Mouse (Mus musculus): ENCODE data around the gene Tcaf3. TPM values are rescaled to one million over a fixed set of nuclear protein-coding genes. Genes with fewer than 3 reads are reported as not detected.

Gene Tcaf3
- total and polyA plus RNA-seq, 2 experiments from 2014 or later, result not detected

- WGBS, result 96% methylated on average over 2 of the region's 2 CpGs
- H3K9me3 ChIP-seq (ENCODE audit: low read length), result no peaks in the 10 kb centered on the region
- no peak for ATAC-seq (ENCODE audit: low FRiP score)
- H3K27me3 ChIP-seq (ENCODE audit: insufficient read depth, low read length), result no peaks in the 10 kb centered on the region
- no peak overlapping the region for H3K27ac ChIP-seq (ENCODE audit: low read depth, low read length)
- H3K4me3 ChIP-seq (ENCODE audit: low read depth, low read length), result no peak overlapping the region
- TF ChIP-seq CTCF (IDR thresholded peaks at IDR 0.05), result no peak
- H3K9ac ChIP-seq (replicated peaks; ENCODE audit: low read length, poor library complexity, severe bottlenecking), result no peak overlapping the region
- no peak overlapping the region for H3K4me2 ChIP-seq (ENCODE audit: low read depth, low read length, poor library complexity, severe bottlenecking)
- DNase-seq (ENCODE audit: low spot score), result no peak
- no peaks in the 10 kb centered on the region for H3K36me3 ChIP-seq (ENCODE audit: insufficient read depth, low read length)
- no peaks in the 10 kb centered on the region for H3K4me1 ChIP-seq (ENCODE audit: insufficient read depth, low read length)
Measured at GRCm38 (mm10) chr6:42577433-42577832, 20.1 kb downstream of the Tcaf3 start.

DNA sequence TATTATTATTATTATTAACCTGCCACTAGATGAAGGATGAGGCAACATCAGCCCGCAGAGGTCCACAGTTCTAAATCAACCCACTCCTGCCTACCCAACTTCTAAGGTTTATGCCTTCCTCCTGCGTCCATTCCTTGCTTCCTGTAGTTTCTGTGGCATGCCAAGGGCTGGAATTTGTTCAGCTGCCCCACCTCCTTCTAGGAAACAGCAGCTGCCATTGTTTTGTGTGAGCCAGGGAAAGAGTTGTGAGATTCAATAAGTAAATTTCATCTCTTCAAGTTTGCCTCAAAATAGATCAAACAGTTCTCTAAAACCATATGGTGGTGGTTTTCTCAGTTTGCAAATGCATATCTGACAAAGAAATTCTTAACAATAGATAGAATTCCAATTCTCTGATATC is 29.3 kb downstream of the Tcaf3 start:
- Histone ChIP-seq H3K27ac (ENCODE audit: low read depth, low read length) (no peak overlapping the region), H3K36me3 (ENCODE audit: insufficient read depth, low read length) (no peaks in the 10 kb centered on the region), H3K4me1 (ENCODE audit: insufficient read depth, low read length) (no peaks in the 10 kb centered on the region), H3K9ac (replicated peaks; ENCODE audit: low read length, poor library complexity, severe bottlenecking) (no peak overlapping the region), H3K4me3 (ENCODE audit: low read depth, low read length) (no peak overlapping the region), H3K9me3 (ENCODE audit: low read length) (no peaks in the 10 kb centered on the region), H3K4me2 (ENCODE audit: low read depth, low read length, poor library complexity, severe bottlenecking) (no peak overlapping the region), H3K27me3 (ENCODE audit: insufficient read depth, low read length) (no peaks in the 10 kb centered on the region)
- no peak for TF ChIP-seq CTCF (IDR thresholded peaks at IDR 0.05)
- WGBS, result 73% methylated on average over 2 of the region's 2 CpGs
- ATAC-seq (ENCODE audit: low FRiP score) (no peak), DNase-seq (ENCODE audit: low spot score) (no peak)

GRCm38 (mm10) chr6:42566076-42566598 is 31.4 kb downstream of the Tcaf3 start:
- no peak for ATAC-seq (ENCODE audit: low FRiP score)

GRCm38 (mm10) chr6:42562280-42562679 is 35.2 kb downstream of the Tcaf3 start:
- Histone ChIP-seq H3K27ac (ENCODE audit: low read depth, low read length) (no peak overlapping the region), H3K4me2 (ENCODE audit: low read depth, low read length, poor library complexity, severe bottlenecking) (no peak overlapping the region), H3K27me3 (ENCODE audit: insufficient read depth, low read length) (no peaks in the 10 kb centered on the region), H3K36me3 (ENCODE audit: insufficient read depth, low read length) (no peaks in the 10 kb centered on the region), H3K4me3 (ENCODE audit: low read depth, low read length) (no peak overlapping the region), H3K9me3 (ENCODE audit: low read length) (no peaks in the 10 kb centered on the region), H3K4me1 (ENCODE audit: insufficient read depth, low read length) (no peaks in the 10 kb centered on the region), H3K9ac (replicated peaks; ENCODE audit: low read length, poor library complexity, severe bottlenecking) (no peak overlapping the region)
- DNase-seq (ENCODE audit: low spot score), result no peak
- no peak for ATAC-seq (ENCODE audit: low FRiP score)
- no peak for TF ChIP-seq CTCF (IDR thresholded peaks at IDR 0.05)
- WGBS, result 58% methylated on average over 2 of the region's 2 CpGs

More at GRCm38 (mm10) chr6:42566076-42566598, 31.4 kb downstream of the Tcaf3 start:
- 94% methylated on average over 2 of the region's 2 CpGs for WGBS
- no peak for TF ChIP-seq CTCF (IDR thresholded peaks at IDR 0.05)
- H3K4me3 ChIP-seq (ENCODE audit: low read depth, low read length), result no peak overlapping the region
- H3K4me2 ChIP-seq (ENCODE audit: low read depth, low read length, poor library complexity, severe bottlenecking), result no peak overlapping the region
- no peaks in the 10 kb centered on the region for H3K9me3 ChIP-seq (ENCODE audit: low read length)
- no peak for DNase-seq (ENCODE audit: low spot score)
- no peak overlapping the region for H3K9ac ChIP-seq (replicated peaks; ENCODE audit: low read length, poor library complexity, severe bottlenecking)
- no peaks in the 10 kb centered on the region for H3K27me3 ChIP-seq (ENCODE audit: insufficient read depth, low read length)
- H3K36me3 ChIP-seq (ENCODE audit: insufficient read depth, low read length), result no peaks in the 10 kb centered on the region
- H3K4me1 ChIP-seq (ENCODE audit: insufficient read depth, low read length), result no peaks in the 10 kb centered on the region
- H3K27ac ChIP-seq (ENCODE audit: low read depth, low read length), result no peak overlapping the region

- Histone ChIP-seq H3K27me3 (ENCODE audit: insufficient read depth, low read length) (no peaks in the 10 kb centered on the region), H3K9ac (replicated peaks; ENCODE audit: low read length, poor library complexity, severe bottlenecking) (no peak overlapping the region), H3K4me2 (ENCODE audit: low read depth, low read length, poor library complexity, severe bottlenecking) (no peak overlapping the region), H3K9me3 (ENCODE audit: low read length) (no peaks in the 10 kb centered on the region), H3K27ac (ENCODE audit: low read depth, low read length) (no peak overlapping the region), H3K36me3 (ENCODE audit: insufficient read depth, low read length) (no peaks in the 10 kb centered on the region), H3K4me1 (ENCODE audit: insufficient read depth, low read length) (no peaks in the 10 kb centered on the region), H3K4me3 (ENCODE audit: low read depth, low read length) (no peak overlapping the region)
- no peak for ATAC-seq (ENCODE audit: low FRiP score)
- DNase-seq (ENCODE audit: low spot score), result no peak
- WGBS, result 78% methylated on average over 5 of the region's 5 CpGs
- TF ChIP-seq CTCF (IDR thresholded peaks at IDR 0.05), result no peak
Measured at GRCm38 (mm10) chr6:42560885-42561284, 36.6 kb downstream of the Tcaf3 start.

DNA sequence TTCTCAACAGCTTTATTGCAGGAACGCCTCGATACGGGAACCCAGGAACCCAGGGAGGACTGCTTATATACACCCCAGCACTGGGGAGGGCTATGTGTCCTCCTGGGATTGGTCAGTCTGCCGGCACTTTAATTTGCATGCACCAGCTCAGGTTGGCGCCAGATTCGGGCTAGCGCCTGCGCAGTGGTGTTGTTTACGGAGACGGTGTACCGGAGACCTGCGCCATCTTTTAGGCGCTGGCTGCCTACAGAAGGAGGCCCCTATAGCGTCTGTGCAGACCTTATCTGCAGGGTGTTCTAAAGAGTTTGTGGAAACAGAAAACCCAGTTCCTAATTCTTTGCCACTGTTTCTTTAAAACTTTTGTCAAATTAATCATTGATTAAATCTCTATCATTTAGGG is 38.9 kb downstream of the Tcaf3 start:
- no peak overlapping the region for H3K9ac ChIP-seq (replicated peaks; ENCODE audit: low read length, poor library complexity, severe bottlenecking)
- no peak for DNase-seq (ENCODE audit: low spot score)
- no peak overlapping the region for H3K27ac ChIP-seq (ENCODE audit: low read depth, low read length)
- H3K36me3 ChIP-seq (ENCODE audit: insufficient read depth, low read length), result no peaks in the 10 kb centered on the region
- no peak overlapping the region for H3K4me2 ChIP-seq (ENCODE audit: low read depth, low read length, poor library complexity, severe bottlenecking)
- H3K4me1 ChIP-seq (ENCODE audit: insufficient read depth, low read length), result no peaks in the 10 kb centered on the region
- H3K9me3 ChIP-seq (ENCODE audit: low read length), result no peaks in the 10 kb centered on the region
- H3K27me3 ChIP-seq (ENCODE audit: insufficient read depth, low read length), result no peaks in the 10 kb centered on the region
- no peak overlapping the region for H3K4me3 ChIP-seq (ENCODE audit: low read depth, low read length)
- no peak for ATAC-seq (ENCODE audit: low FRiP score)
- WGBS, result 98% methylated on average over 14 of the region's 14 CpGs
- no peak for TF ChIP-seq CTCF (IDR thresholded peaks at IDR 0.05)

Measured in midbrain, postnatal 0 days (tissue).